Mouse (Mus musculus) cortical plate, adult 2 months (tissue): ENCODE results near the gene Astn1. TPM values are rescaled to one million over a fixed set of nuclear protein-coding genes. Genes with fewer than 3 reads are reported as not detected.

Source experiments
- H3K27ac ChIP-seq: fragments of 200-500 bp; 2 replicates; pipeline ENCODE4 v1.5.1; 2012; ENCODE audit warnings: low read length, control low read depth, inconsistent platforms; ENCODE audit not compliant: insufficient read depth
- H3K4me1 ChIP-seq: fragments of 200-500 bp; 2 replicates; pipeline ENCODE4 v1.6.1; 2011; ENCODE audit warnings: low read length; ENCODE audit not compliant: control insufficient read depth, insufficient read depth
- H3K4me3 ChIP-seq: fragments of 200-500 bp; 2 replicates; pipeline ENCODE4 v1.5.1; 2011; ENCODE audit warnings: mild to moderate bottlenecking, low read length, control low read depth; ENCODE audit not compliant: insufficient read depth
- CTCF ChIP-seq: fragments of 200-500 bp; IDR thresholded peaks from 2 replicates; pipeline ENCODE4 v1.5.1; 2011; ENCODE audit warnings: mild to moderate bottlenecking, control low read depth, low read length; ENCODE audit not compliant: insufficient read depth; ENCODE audit errors: extremely low read depth
- POLR2A ChIP-seq: fragments of 200-500 bp; IDR thresholded peaks from 2 replicates; pipeline ENCODE4 v1.6.1; 2011; ENCODE audit warnings: mild to moderate bottlenecking, low read length, control low read depth; ENCODE audit not compliant: insufficient read depth; ENCODE audit errors: extremely low read depth
- polyA plus RNA-seq: library from polyadenylated mRNA; depleted of rRNA; stranded (reverse); fragments of >200 nt; gene quantifications from 2 replicates; pipeline ENCODE4 v1.2.3, GENCODE M21; 2012

Gene Astn1
- polyA plus RNA-seq, 1 experiment = 68.8 TPM

- no peak overlapping the region for H3K27ac ChIP-seq
- H3K4me3 ChIP-seq = no peak overlapping the region
- TF ChIP-seq CTCF (no peak), POLR2A (no peak)
- peaks cover 11% of the 10 kb centered on the region for H3K4me1 ChIP-seq
Observed at GRCm38 (mm10) chr1:158546513-158546912, 184.4 kb downstream of the Astn1 start.

GRCm38 (mm10) chr1:158547592-158548211 lies 185.6 kb downstream of the Astn1 start:
- TF ChIP-seq CTCF (no peak), POLR2A (no peak)
- Histone ChIP-seq H3K4me3 (no peak overlapping the region), H3K4me1 (peaks cover 13% of the 10 kb centered on the region), H3K27ac (peak overlapping the region; percentile 95)

- no peak for TF ChIP-seq POLR2A
- no peak for TF ChIP-seq CTCF
- peak overlapping the region; percentile 93 for H3K27ac ChIP-seq
- H3K4me1 ChIP-seq = peaks cover 16% of the 10 kb centered on the region
- no peak overlapping the region for H3K4me3 ChIP-seq
Observed at GRCm38 (mm10) chr1:158548319-158548718, 186.2 kb downstream of the Astn1 start.

GRCm38 (mm10) chr1:158549616-158550015 lies 187.5 kb downstream of the Astn1 start:
- TF ChIP-seq POLR2A (no peak), CTCF (no peak)
- Histone ChIP-seq H3K4me1 (peaks cover 22% of the 10 kb centered on the region), H3K27ac (no peak overlapping the region; the same call in 1 of the 2 replicates), H3K4me3 (no peak overlapping the region)

- Histone ChIP-seq H3K27ac (no peak overlapping the region), H3K4me3 (no peak overlapping the region), H3K4me1 (peaks cover 20% of the 10 kb centered on the region)
- no peak for TF ChIP-seq POLR2A
- no peak for TF ChIP-seq CTCF
Observed at GRCm38 (mm10) chr1:158551951-158552350, 189.9 kb downstream of the Astn1 start.

GRCm38 (mm10) chr1:158553341-158553740 lies 191.3 kb downstream of the Astn1 start:
- TF ChIP-seq CTCF = no peak
- TF ChIP-seq POLR2A = no peak
- H3K4me3 ChIP-seq = no peak overlapping the region
- H3K27ac ChIP-seq = no peak overlapping the region
- H3K4me1 ChIP-seq = peaks cover 13% of the 10 kb centered on the region

- Histone ChIP-seq H3K4me3 (no peak overlapping the region), H3K4me1 (peaks cover 13% of the 10 kb centered on the region), H3K27ac (peak overlapping the region; percentile 70; the same call in 1 of the 2 replicates)
- TF ChIP-seq CTCF (no peak), POLR2A (no peak)
Observed at GRCm38 (mm10) chr1:158554020-158554505, 192.0 kb downstream of the Astn1 start.

- no peak for TF ChIP-seq POLR2A
- no peak for TF ChIP-seq CTCF
- no peak overlapping the region for H3K27ac ChIP-seq
- H3K4me3 ChIP-seq = no peak overlapping the region
- no peaks in the 10 kb centered on the region for H3K4me1 ChIP-seq
Observed at GRCm38 (mm10) chr1:158573168-158573567, 211.1 kb downstream of the Astn1 start.

- no peak overlapping the region for H3K4me3 ChIP-seq
- TF ChIP-seq CTCF = no peak
- TF ChIP-seq POLR2A = no peak
- H3K27ac ChIP-seq = no peak overlapping the region
- H3K4me1 ChIP-seq = peaks cover 1% of the 10 kb centered on the region; the same call in 1 of the 2 replicates
Observed at GRCm38 (mm10) chr1:158573597-158573996, 211.5 kb downstream of the Astn1 start.

GRCm38 (mm10) chr1:158575997-158576396 lies 213.9 kb downstream of the Astn1 start:
- Histone ChIP-seq H3K27ac (no peak overlapping the region), H3K4me1 (peaks cover 1% of the 10 kb centered on the region; the same call in 1 of the 2 replicates), H3K4me3 (no peak overlapping the region)
- TF ChIP-seq POLR2A (no peak), CTCF (no peak)
